ENCODE assay signal across 8 mouse cellular contexts in genomic region chr8:70234080-70234780, GRCm38 (mm10). TPM values are rescaled to one million over a fixed set of nuclear protein-coding genes. Genes with fewer than 3 reads are reported as not detected.
DNase-seq lines count a peak whose midpoint lies in the region; ATAC-seq lines count a peak whose summit lies in the region.

Gene Sugp2 (plus strand): TSS chr8:70234226.
Gene Armc6 (minus strand): TSS chr8:70234466.

- H3K9me3 ChIP-seq in megakaryocyte, embryonic 14.5 days = no peaks in the 10 kb centered on the region

- ATAC-seq in common myeloid progenitor, adult 5-6 weeks (replicated peaks; ENCODE audit: low read depth, poor library complexity, severe bottlenecking) = peak; percentile 88

- H3K27me3 ChIP-seq in megakaryocyte, embryonic 14.5 days (replicated peaks) = no peaks in the 10 kb centered on the region

- H3K36me3 ChIP-seq in megakaryocyte, embryonic 14.5 days (replicated peaks; ENCODE audit: low read length) = peaks cover 55% of the 10 kb centered on the region

- H3K4me1 ChIP-seq in megakaryocyte, embryonic 14.5 days = peaks cover 76% of the 10 kb centered on the region

- peak; percentile 99 for DNase-seq in ZHBTc4 (ENCODE audit: low read depth, low spot score)
- peak; percentile 89 to 94 for DNase-seq in gastrocnemius, adult 8-10 months (ENCODE audit: low spot score in 2 of 2)
- DNase-seq in hindlimb bud, embryonic 11.5 days (ENCODE audit: extremely low spot score, low read depth, low spot score) = peak; percentile 96
- DNase-seq in left cerebral cortex, adult 8-10 months (ENCODE audit: low spot score in 2 of 2) = peak; percentile 94 to 96
- DNase-seq in right cerebral cortex, postnatal 10 days (ENCODE audit: low spot score in 2 of 2) = peak; percentile 96 to 97
- DNase-seq in urinary bladder, postnatal 25 days (ENCODE audit: low spot score) = peak; percentile 92

- peak within 1 kb of the TSS; percentile 99 for H3K4me3 ChIP-seq in megakaryocyte, embryonic 14.5 days (replicated peaks)

RNA-seq across cellular contexts. Expression of gene Sugp2, which starts in this region (rescaled TPM):
- 42.8 and 55.3 TPM in 2 replicates for total RNA-seq in common myeloid progenitor, adult 5-6 weeks (2017)
- total RNA-seq in gastrocnemius, adult 8-10 months (2022) = 10 to 100 TPM; 41.1 to 50.5 (median 42.9) TPM
- 100 to 1,000 TPM; 102 to 121 (median 111) TPM for total RNA-seq in left cerebral cortex, adult 8-10 months (2022)
- polyA plus RNA-seq in megakaryocyte, embryonic 14.5 days (2012; ENCODE audit: insufficient read depth, low replicate concordance) = 29.7 and 31.6 TPM in 2 replicates

RNA-seq across cellular contexts. Expression of gene Armc6, which starts in this region (rescaled TPM):
- total RNA-seq in common myeloid progenitor, adult 5-6 weeks (2017) = 9.6 and 12.4 TPM in 2 replicates
- total RNA-seq in gastrocnemius, adult 8-10 months (2022) = 1 to 10 TPM; 5.5 to 8.7 (median 7.6) TPM
- 10 to 100 TPM; 33.6 to 44.9 (median 40.5) TPM for total RNA-seq in left cerebral cortex, adult 8-10 months (2022)
- polyA plus RNA-seq in megakaryocyte, embryonic 14.5 days (2012; ENCODE audit: insufficient read depth, low replicate concordance) = 22.2 and 27.8 TPM in 2 replicates

Comparison
In these comparisons a context has a peak if more than half of its experiments do, and no peak if none do; other contexts are left out.
1. Peak in every context shown above with its lines: DNase-seq, ATAC-seq and H3K4me3 ChIP-seq.